Mouse (Mus musculus) midbrain, embryonic 10.5 days (tissue): ENCODE data around the gene Ncaph. TPM values are rescaled to one million over a fixed set of nuclear protein-coding genes. Genes with fewer than 3 reads are reported as not detected.
A peak's percentile ranks its signal among the peaks of the same experiment; 100 is the strongest.

Experiments
- DNase-seq: peaks from one replicate; pipeline ENCODE4 v3.0.0-alpha.2; 2017; ENCODE audit warnings: low spot score
- H3K27ac ChIP-seq: fragments of 300-500 bp; sonication (generic); replicated peaks from 2 replicates; pipeline ENCODE4 v1.5.1; 2016; ENCODE audit warnings: mild to moderate bottlenecking
- H3K27me3 ChIP-seq: fragments of 300-500 bp; sonication (generic); 2 replicates; pipeline ENCODE4 v1.6.1; 2016; ENCODE audit warnings: low read depth, mild to moderate bottlenecking; ENCODE audit not compliant: poor library complexity, severe bottlenecking
- H3K36me3 ChIP-seq: fragments of 300-500 bp; sonication (generic); 2 replicates; pipeline ENCODE4 v1.6.1; 2016; ENCODE audit warnings: mild to moderate bottlenecking, moderate library complexity
- H3K4me1 ChIP-seq: fragments of 300-500 bp; sonication (generic); 2 replicates; pipeline ENCODE4 v1.6.1; 2016
- H3K4me3 ChIP-seq: fragments of 300-500 bp; sonication (generic); 2 replicates; pipeline ENCODE4 v1.5.1; 2016; ENCODE audit warnings: mild to moderate bottlenecking, moderate library complexity
- H3K9me3 ChIP-seq: fragments of 300-500 bp; sonication (generic); replicated peaks from 2 replicates; pipeline ENCODE4 v1.6.1; 2016; ENCODE audit warnings: mild to moderate bottlenecking
- WGBS: fragments of 180-500 bp; shearing (Covaris S2); methylation state at CpG from one replicate; pipeline ENCODE4 v1.1.7; 2016; 5-methylcytosine and 5-hydroxymethylcytosine counted together
- polyA plus RNA-seq: library from polyadenylated mRNA; unstranded; fragments of >200 nt; fragmentation: Nextera tagmentation; extraction: Ambion mirVana; gene quantifications from 2 replicates; pipeline ENCODE4 v1.2.1, GENCODE M21; 2016

The Ncaph gene
- polyA plus RNA-seq, 1 experiment from 2014 or later, result 115 TPM

GRCm38 (mm10) chr2:127077611-127078010 is 56.1 kb downstream of the Ncaph start:
- 86% methylated on average over 9 of the region's 9 CpGs for WGBS
- Histone ChIP-seq H3K36me3 (no peaks in the 10 kb centered on the region), H3K4me1 (no peaks in the 10 kb centered on the region), H3K4me3 (no peak overlapping the region), H3K9me3 (no peaks in the 10 kb centered on the region), H3K27me3 (no peaks in the 10 kb centered on the region), H3K27ac (no peak overlapping the region)
- no peak for DNase-seq

DNA sequence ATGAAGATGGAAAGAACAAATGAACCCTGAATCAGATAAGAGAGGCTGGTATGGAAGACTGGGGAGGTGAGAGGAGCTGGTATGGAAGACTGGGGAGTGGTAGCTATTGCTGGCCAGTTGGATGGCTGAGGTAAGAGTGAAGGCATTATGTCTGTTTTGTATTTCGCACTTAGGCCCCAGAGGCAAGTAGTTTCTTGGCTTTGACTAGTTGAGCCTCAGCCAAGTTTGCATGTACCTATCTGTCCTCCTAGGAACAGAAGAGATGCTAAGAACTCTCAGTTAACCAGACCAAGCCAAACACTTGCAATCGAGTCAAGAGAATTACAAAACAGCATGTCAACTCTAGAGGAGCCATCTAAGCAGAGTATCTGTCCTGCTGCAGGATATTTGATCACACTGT is 59.6 kb downstream of the Ncaph start:
- Histone ChIP-seq H3K36me3 (no peaks in the 10 kb centered on the region), H3K4me1 (peaks cover 14% of the 10 kb centered on the region), H3K4me3 (no peak overlapping the region), H3K27ac (no peak overlapping the region), H3K9me3 (no peaks in the 10 kb centered on the region), H3K27me3 (no peaks in the 10 kb centered on the region)
- DNase-seq, result no peak
- WGBS, result 89% methylated on average over 2 of the region's 2 CpGs

DNA sequence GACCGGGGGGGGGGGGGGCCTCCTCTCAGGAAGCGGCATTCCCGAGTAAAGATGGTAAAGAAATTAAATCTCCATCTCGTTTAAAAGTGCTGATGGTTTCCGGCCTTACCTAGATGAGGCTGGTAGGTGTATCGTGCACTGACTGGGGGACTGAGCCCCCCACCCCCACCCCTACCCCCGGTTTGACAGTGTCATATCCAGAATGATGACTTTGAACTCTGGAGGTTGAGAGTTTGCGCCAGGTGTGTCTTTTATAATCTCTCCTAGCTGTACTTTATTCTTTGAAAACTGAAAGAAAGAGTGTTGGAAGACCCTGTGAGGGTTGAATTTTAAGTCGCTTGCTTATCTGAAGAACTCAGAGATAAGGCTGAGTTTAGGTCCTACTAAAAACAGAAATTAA is 62.9 kb downstream of the Ncaph start:
- no peak for DNase-seq
- H3K27ac ChIP-seq, result peak overlapping the region; percentile 89
- 13% methylated on average over 9 of the region's 9 CpGs for WGBS

GRCm38 (mm10) chr2:127070435-127070841 is 63.3 kb downstream of the Ncaph start, which contains the start of gene Blvra:
Blvra (plus strand) TSS chr2:127070665.
- Histone ChIP-seq H3K36me3 (peaks cover 20% of the 10 kb centered on the region), H3K4me1 (peaks cover 14% of the 10 kb centered on the region), H3K9me3 (no peaks in the 10 kb centered on the region), H3K4me3 (peak within 1 kb of the TSS; percentile 71), H3K27ac (peak within 1 kb of the TSS; percentile 89), H3K27me3 (no peaks in the 10 kb centered on the region)
- under 1% methylated on average over 32 of the region's 32 CpGs for WGBS
- DNase-seq, result peak; percentile 91

More for the DNA sequence above, 62.9 kb downstream of the Ncaph start:
- Histone ChIP-seq H3K9me3 (no peaks in the 10 kb centered on the region), H3K36me3 (peaks cover 17% of the 10 kb centered on the region), H3K4me1 (peaks cover 14% of the 10 kb centered on the region), H3K27me3 (no peaks in the 10 kb centered on the region), H3K4me3 (peak overlapping the region; percentile 71)

DNA sequence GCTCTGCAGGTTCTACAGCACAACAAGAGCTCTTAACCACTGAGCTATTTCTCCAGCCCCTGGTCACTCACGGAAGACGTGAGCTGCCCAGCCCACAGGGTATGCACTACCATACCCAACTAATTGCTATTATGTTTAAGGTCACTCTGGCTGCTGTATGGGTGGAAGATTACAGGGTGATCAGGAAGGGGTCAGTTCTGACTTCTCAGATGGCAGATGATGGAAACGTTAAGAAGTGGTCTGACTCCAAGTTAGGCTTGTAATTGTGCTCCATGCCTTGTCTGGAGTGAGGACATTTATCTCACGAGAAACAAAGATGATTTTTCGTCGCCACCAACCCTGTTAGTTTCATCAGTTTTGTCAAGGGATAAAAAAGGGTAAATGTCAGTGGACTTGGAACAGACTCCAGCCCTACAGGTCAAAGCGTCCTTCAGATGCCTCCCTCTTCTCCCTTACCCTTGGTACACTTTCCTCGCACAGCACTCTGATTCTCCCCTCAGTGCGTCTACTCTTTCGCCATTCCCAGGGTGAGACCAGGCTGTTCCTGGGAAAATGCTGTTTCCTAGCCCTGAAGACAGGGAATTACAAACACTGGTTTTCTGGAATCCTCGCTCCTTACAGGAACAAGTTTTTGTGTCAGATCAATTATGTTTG is 63.8 kb downstream of the Ncaph start:
- Histone ChIP-seq H3K4me3 (peak overlapping the region; percentile 71), H3K36me3 (peaks cover 21% of the 10 kb centered on the region), H3K27ac (peak overlapping the region; percentile 89), H3K9me3 (no peaks in the 10 kb centered on the region), H3K4me1 (peaks cover 14% of the 10 kb centered on the region), H3K27me3 (no peaks in the 10 kb centered on the region)
- DNase-seq, result no peak
- WGBS, result 22% methylated on average over 11 of the region's 11 CpGs

DNA sequence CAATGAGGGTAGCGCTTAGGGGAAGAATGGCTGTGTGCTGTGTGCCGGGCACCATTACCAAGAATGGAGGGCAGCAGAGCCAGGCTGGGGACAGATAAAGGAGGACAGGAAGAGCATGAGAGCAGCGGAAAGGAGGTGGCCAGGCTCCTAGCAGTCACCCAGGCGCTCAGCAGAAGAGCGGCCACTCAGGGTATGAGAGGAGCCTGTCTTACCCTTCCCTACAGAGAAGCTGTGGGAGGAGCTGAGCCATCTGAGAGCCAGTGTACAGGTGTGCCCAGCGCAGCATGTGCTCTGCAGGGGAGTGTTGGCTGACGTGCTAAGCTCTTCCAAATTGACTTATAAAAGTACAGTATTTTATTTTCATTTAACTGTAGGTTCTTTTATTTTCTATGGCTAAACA is 64.9 kb downstream of the Ncaph start:
- WGBS, result 75% methylated on average over 7 of the region's 7 CpGs
- H3K27ac ChIP-seq, result no peak overlapping the region

DNA sequence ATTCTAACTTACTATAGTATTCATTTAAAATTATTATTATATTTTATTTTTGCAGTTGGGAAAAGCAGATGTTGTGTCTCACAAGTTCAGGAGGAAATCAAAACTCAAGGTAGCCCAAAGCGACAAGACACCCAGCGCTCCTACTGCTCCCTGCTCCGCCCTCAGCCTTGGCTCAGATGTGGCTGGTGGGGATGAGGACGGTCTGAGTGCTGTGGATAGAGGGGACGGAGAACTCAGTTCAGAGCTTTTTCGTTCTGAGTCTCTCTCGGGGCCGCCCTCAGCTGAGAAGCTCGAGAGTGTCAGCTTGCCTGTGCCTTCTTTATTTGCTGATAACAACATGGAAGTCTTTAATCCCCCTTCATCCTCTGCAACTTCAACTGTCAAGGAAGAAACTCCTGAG is 72.3 kb downstream of the Ncaph start:
- Histone ChIP-seq H3K9me3 (no peaks in the 10 kb centered on the region), H3K4me1 (no peaks in the 10 kb centered on the region), H3K27me3 (no peaks in the 10 kb centered on the region), H3K27ac (no peak overlapping the region), H3K36me3 (peaks cover 74% of the 10 kb centered on the region), H3K4me3 (no peak overlapping the region)
- WGBS, result 94% methylated on average over 9 of the region's 9 CpGs
- no peak for DNase-seq

More for the DNA sequence above, 64.9 kb downstream of the Ncaph start:
- H3K4me3 ChIP-seq, result no peak overlapping the region
- peaks cover 22% of the 10 kb centered on the region for H3K36me3 ChIP-seq
- no peaks in the 10 kb centered on the region for H3K27me3 ChIP-seq
- H3K9me3 ChIP-seq, result no peaks in the 10 kb centered on the region
- DNase-seq, result no peak
- peaks cover 14% of the 10 kb centered on the region for H3K4me1 ChIP-seq

Other genes starting within 250 kb of the Ncaph start
- 30.3 and 35.5 TPM in 2 replicates for gene Sppl2a, start 200.7 kb downstream of the Ncaph start, polyA plus RNA-seq
- gene Ap4e1, start 125.2 kb downstream of the Ncaph start, polyA plus RNA-seq, result 13.4 and 13.6 TPM in 2 replicates
- gene Blvra, start 63.3 kb downstream of the Ncaph start, polyA plus RNA-seq, result 19.4 and 21.2 TPM in 2 replicates
- 14.4 and 14.9 TPM in 2 replicates for gene Itpripl1, start 9.5 kb upstream of the Ncaph start, polyA plus RNA-seq
- 2.9 and 3.1 TPM in 2 replicates for gene 1810024B03Rik, start 74.3 kb upstream of the Ncaph start, polyA plus RNA-seq
- gene Snrnp200, start 74.4 kb upstream of the Ncaph start, polyA plus RNA-seq, result 92.9 and 100 TPM in 2 replicates
- 46.3 and 56.2 TPM in 2 replicates for gene Ciao1, start 113.9 kb upstream of the Ncaph start, polyA plus RNA-seq
- gene Tmem127, start 114.0 kb upstream of the Ncaph start, polyA plus RNA-seq, result 25.6 and 30.1 TPM in 2 replicates
- gene Stard7, start 136.3 kb upstream of the Ncaph start, polyA plus RNA-seq, result 81.9 and 86.0 TPM in 2 replicates
- gene Dusp2, start 202.2 kb upstream of the Ncaph start, polyA plus RNA-seq, result 3.2 and 3.9 TPM in 2 replicates
- not detected in 2 replicates for gene Astl, start 204.7 kb upstream of the Ncaph start, polyA plus RNA-seq
- gene Adra2b, start 229.3 kb upstream of the Ncaph start, polyA plus RNA-seq, result 2.6 and 2.8 TPM in 2 replicates